In genomic region chrX:152618464-152618863, GRCm38 (mm10) we compare ENCODE assay signal across 10 mouse cellular contexts. TPM values are rescaled to one million over a fixed set of nuclear protein-coding genes. Genes with fewer than 3 reads are reported as not detected.
A peak's percentile ranks its signal among the peaks of the same experiment; 100 is the strongest.
DNase-seq lines count a peak whose midpoint lies in the region; ATAC-seq and TF ChIP-seq lines count a peak whose summit lies in the region.
"Had no signal": no experiment of that assay in that cellular context is flagged by ENCODE, and none has a peak within 500 bp of the region (broad histone marks: within the 10 kb centered on the region; RNA-seq: fewer than 3 reads in every experiment).

No protein-coding gene starts in this region.

- 79% methylated on average over 1 of the region's 1 CpGs for WGBS in lung, embryonic 14.5 days
- WGBS in lung, adult 2 months: 80% methylated on average over 1 of the region's 1 CpGs
- WGBS in forebrain, embryonic 11.5 days: 81% methylated on average over 1 of the region's 1 CpGs

- H3K36me3 ChIP-seq in lung, embryonic 14.5 days (ENCODE audit: insufficient read depth): no peaks in the 10 kb centered on the region
- no peaks in the 10 kb centered on the region for H3K36me3 ChIP-seq in forebrain, embryonic 11.5 days (ENCODE audit: control insufficient read depth, insufficient read depth, low read length)
- H3K36me3 ChIP-seq: lung, embryonic 15.5 days had no signal

- H3K27ac ChIP-seq in lung, embryonic 14.5 days (ENCODE audit: low read depth): no peak overlapping the region
- H3K27ac ChIP-seq in forebrain, embryonic 11.5 days (ENCODE audit: low read depth, low read length): no peak overlapping the region
- H3K27ac ChIP-seq: lung, embryonic 15.5 days had no signal

- no peaks in the 10 kb centered on the region for H3K4me1 ChIP-seq in lung, embryonic 14.5 days (ENCODE audit: insufficient read depth)
- no peaks in the 10 kb centered on the region for H3K4me1 ChIP-seq in lung, adult 2 months (ENCODE audit: control insufficient read depth, insufficient read depth, low read length)
- no peaks in the 10 kb centered on the region for H3K4me1 ChIP-seq in forebrain, embryonic 11.5 days (replicated peaks; ENCODE audit: control insufficient read depth, insufficient read depth, low read length)
- H3K4me1 ChIP-seq: lung, embryonic 15.5 days had no signal

- no peak overlapping the region for H3K9ac ChIP-seq in lung, embryonic 14.5 days
- H3K9ac ChIP-seq in forebrain, embryonic 11.5 days (ENCODE audit: low read length): no peak overlapping the region
- H3K9ac ChIP-seq: lung, embryonic 15.5 days had no signal

- no peaks in the 10 kb centered on the region for H3K9me3 ChIP-seq in lung, embryonic 14.5 days (ENCODE audit: low read depth, low read length)
- H3K9me3 ChIP-seq in forebrain, embryonic 11.5 days (ENCODE audit: control insufficient read depth, low read length): no peaks in the 10 kb centered on the region
- H3K9me3 ChIP-seq: lung, embryonic 15.5 days had no signal

- no peak overlapping the region for H3K4me3 ChIP-seq in lung, embryonic 14.5 days (ENCODE audit: low read depth, low read length)
- no peak overlapping the region for H3K4me3 ChIP-seq in lung, adult 2 months (replicated peaks; ENCODE audit: extremely low read depth, low read depth, low read length)
- H3K4me3 ChIP-seq in forebrain, embryonic 11.5 days (ENCODE audit: low read depth, low read length): no peak overlapping the region
- H3K4me3 ChIP-seq: erythroblast, embryonic 14.5 days; lung, embryonic 15.5 days had no signal

- H3K27me3 ChIP-seq in lung, embryonic 14.5 days (ENCODE audit: insufficient read depth, low read length): no peaks in the 10 kb centered on the region
- H3K27me3 ChIP-seq in forebrain, embryonic 11.5 days (ENCODE audit: control insufficient read depth, insufficient read depth, low read length): no peaks in the 10 kb centered on the region; the same call in 1 of the 2 replicates

- TF ChIP-seq CTCF in lung, embryonic 14.5 days (IDR thresholded peaks at IDR 0.05; ENCODE audit: low read depth): peak; percentile 60
- no peak for TF ChIP-seq CTCF in lung, adult 2 months (IDR thresholded peaks at IDR 0.05; ENCODE audit: insufficient read depth, low read length)

- intact Hi-C loops in left cerebral cortex, postnatal 4 days (cut with DNase I): loop anchor here (5.0 to 10.0 kb wide), 2 partner anchors 196 to 214 kb away; no protein-coding TSS in a partner anchor

- H3K4me2 ChIP-seq in lung, embryonic 14.5 days: no peak overlapping the region
- H3K4me2 ChIP-seq in forebrain, embryonic 11.5 days (ENCODE audit: low read depth, low read length, severe bottlenecking): no peak overlapping the region
- H3K4me2 ChIP-seq: lung, embryonic 15.5 days had no signal

- DNase-seq in cerebellum, postnatal 10 days: peak; percentile 66 to 69
- DNase-seq in cerebellum, postnatal 36 days: no peak
- DNase-seq in lung, embryonic 14.5 days: peak; percentile 69
- no peak for DNase-seq in lung, adult 2 months
- DNase-seq in forebrain, embryonic 11.5 days (ENCODE audit: low spot score): peak; percentile 51
- DNase-seq in left cerebral cortex, postnatal 4 days: peak; percentile 38
- DNase-seq in retina, postnatal 7 days (ENCODE audit: low read depth, low spot score): peak; percentile 53
- DNase-seq in urinary bladder, postnatal 25 days (ENCODE audit: low spot score): no peak

- ATAC-seq in lung, embryonic 14.5 days (ENCODE audit: insufficient read depth): no peak
- ATAC-seq in forebrain, embryonic 11.5 days (replicated peaks; ENCODE audit: low FRiP score): 0 out of 2 replicates have a peak, but pooled peaks have one; percentile 27

- TF ChIP-seq POLR2A in lung, adult 2 months (IDR thresholded peaks at IDR 0.05; ENCODE audit: borderline replicate concordance, extremely low read depth, low read depth, low read length): no peak

RNA-seq across cellular contexts. Expression of gene Cldn34a, which starts 55.3 kb away (rescaled TPM):
- not detected in 2 replicates for polyA plus RNA-seq in lung, embryonic 14.5 days (2014; fragmentation: Nextera tagmentation; extraction: Ambion mirVana)
- not detected in 2 replicates for polyA plus RNA-seq in lung, adult 2 months (2012; rRNA removed)
- not detected in 2 replicates for polyA plus RNA-seq in forebrain, embryonic 11.5 days (2014; fragmentation: Nextera tagmentation; extraction: Ambion mirVana)
- total RNA-seq in left cerebral cortex, postnatal 4 days (2021): not detected
- polyA plus RNA-seq: erythroblast, embryonic 14.5 days; lung, embryonic 15.5 days had no signal

Comparison
In these comparisons a context has a peak if more than half of its experiments do, and no peak if none do; other contexts are left out.
1. DNase-seq: peak in cerebellum, postnatal 10 days (2 of 2), lung, embryonic 14.5 days (single experiment), forebrain, embryonic 11.5 days (single experiment), left cerebral cortex, postnatal 4 days (single experiment) and retina, postnatal 7 days (single experiment); none in cerebellum, postnatal 36 days (0 of 2), lung, adult 2 months (single experiment) and urinary bladder, postnatal 25 days (single experiment).